Mouse (Mus musculus) heart, adult 2 months (tissue): ENCODE results near the gene Otop2.

Experiments used
- CTCF ChIP-seq: fragments of 200-600 bp; IDR thresholded peaks from 2 replicates; pipeline ENCODE4 v1.8.1; 2022; ENCODE audit warnings: antibody characterized with exemption, mild to moderate bottlenecking, moderate library complexity
- EP300 ChIP-seq: fragments of 200-500 bp; IDR thresholded peaks from 2 replicates; pipeline ENCODE4 v1.6.1; 2011; ENCODE audit warnings: low read depth, low read length, control low read depth; ENCODE audit not compliant: insufficient read depth
- POLR2A ChIP-seq: fragments of 200-500 bp; IDR thresholded peaks from 2 replicates; pipeline ENCODE4 v1.6.1; 2011; ENCODE audit warnings: mild to moderate bottlenecking, low read depth, low read length, control low read depth; ENCODE audit not compliant: insufficient read depth

GRCm38 (mm10) chr11:115349976-115350375, 43.0 kb downstream of the Otop2 start:
- TF ChIP-seq CTCF (no peak), POLR2A (no peak), EP300 (no peak)
